Mouse (Mus musculus) liver, postnatal 0 days (tissue): ENCODE measurements at regions not wholly inside any gene's neighbourhood (a gene's known extent, or its start where the extent isn't known, plus 50 kb on each side); places are given as distances from the start of the nearest gene placed in this dataset.
"Not testable (repeated sequence)": the region's sequence is repeated elsewhere in the genome, so short reads cannot be mapped to it uniquely, and the experiment has no call there.

Experiments used
- ATAC-seq: fragments of 200-750 bp; cut with Nextera tagmentation; 2 replicates; pipeline ENCODE4 v1.8.0; 2017; ENCODE audit warnings: mild to moderate bottlenecking, moderate library complexity
- DNase-seq: peaks from one replicate; pipeline ENCODE4 v3.0.0-alpha.2; 2016
- H3K27ac ChIP-seq: fragments of 300-500 bp; sonication (generic); 2 replicates; pipeline ENCODE4 v1.5.1; 2014; ENCODE audit warnings: antibody characterized with exemption, moderate library complexity, mild to moderate bottlenecking, low read depth
- H3K27me3 ChIP-seq: fragments of 300-500 bp; sonication (generic); 2 replicates; pipeline ENCODE4 v1.6.1; 2014; ENCODE audit warnings: low read length, control low read depth, mixed read lengths; ENCODE audit not compliant: insufficient read depth
- H3K36me3 ChIP-seq: fragments of 300-500 bp; sonication (generic); replicated peaks from 2 replicates; pipeline ENCODE4 v1.6.1; 2014; ENCODE audit warnings: mild to moderate bottlenecking, control low read depth, low read length, moderate library complexity, mixed read lengths; ENCODE audit not compliant: insufficient read depth
- H3K4me1 ChIP-seq: fragments of 300-500 bp; sonication (generic); 2 replicates; pipeline ENCODE4 v1.6.1; 2014; ENCODE audit warnings: antibody characterized with exemption, mild to moderate bottlenecking, control low read depth; ENCODE audit not compliant: insufficient read depth
- H3K4me2 ChIP-seq: fragments of 300-500 bp; sonication (generic); 2 replicates; pipeline ENCODE4 v1.6.1; 2014; ENCODE audit warnings: low read depth, mild to moderate bottlenecking, low read length, moderate library complexity, mixed read lengths
- H3K4me3 ChIP-seq: fragments of 300-500 bp; sonication (generic); 2 replicates; pipeline ENCODE4 v1.5.1; 2014; ENCODE audit warnings: low read depth, low read length
- H3K9ac ChIP-seq: fragments of 300-500 bp; sonication (generic); replicated peaks from 2 replicates; pipeline ENCODE4 v1.6.1; 2014; ENCODE audit warnings: mild to moderate bottlenecking, moderate library complexity
- H3K9me3 ChIP-seq: fragments of 300-500 bp; sonication (generic); 2 replicates; pipeline ENCODE4 v1.6.1; 2016; ENCODE audit warnings: mild to moderate bottlenecking, control low read depth, low read length, mixed read lengths
- CTCF ChIP-seq: sonication (generic); IDR thresholded peaks from 2 replicates; pipeline ENCODE4 v1.5.1; 2016; ENCODE audit warnings: antibody characterized with exemption, low read depth
- EP300 ChIP-seq: IDR thresholded peaks from 2 replicates; pipeline ENCODE4 v1.6.1; 2016; ENCODE audit warnings: antibody characterized with exemption, low read depth, mild to moderate bottlenecking
- WGBS: fragments of 180-500 bp; shearing (Covaris S2); extraction: QIAGEN DNeasy Blood & Tissue Kit; methylation state at CpG from one replicate; pipeline ENCODE4 v1.1.7; 2014; ENCODE audit not compliant: insufficient replicate concordance; 5-methylcytosine and 5-hydroxymethylcytosine counted together

GRCm38 (mm10) chrX:76123355-76123754, 140.7 kb upstream of the Cldn34b3 start:
- 61% methylated on average over 2 of the region's 2 CpGs for WGBS
- no peak overlapping the region for H3K4me2 ChIP-seq
- no peaks in the 10 kb centered on the region for H3K36me3 ChIP-seq
- H3K9ac ChIP-seq, result no peak overlapping the region
- no peaks in the 10 kb centered on the region for H3K4me1 ChIP-seq
- H3K4me3 ChIP-seq, result no peak overlapping the region
- TF ChIP-seq EP300 (no peak), CTCF (no peak)
- H3K27ac ChIP-seq, result no peak overlapping the region
- no peak for DNase-seq
- no peaks in the 10 kb centered on the region for H3K9me3 ChIP-seq
- H3K27me3 ChIP-seq, result no peaks in the 10 kb centered on the region
- ATAC-seq, result no peak

GRCm38 (mm10) chrX:76137729-76138128, 126.4 kb upstream of the Cldn34b3 start:
- DNase-seq, result no peak
- no peaks in the 10 kb centered on the region for H3K9me3 ChIP-seq
- H3K27ac ChIP-seq, result no peak overlapping the region
- no peaks in the 10 kb centered on the region for H3K36me3 ChIP-seq
- H3K4me1 ChIP-seq, result no peaks in the 10 kb centered on the region
- H3K4me3 ChIP-seq, result no peak overlapping the region
- no peaks in the 10 kb centered on the region for H3K27me3 ChIP-seq
- TF ChIP-seq CTCF, result no peak
- TF ChIP-seq EP300, result no peak
- WGBS, result 48% methylated on average over 2 of the region's 2 CpGs
- H3K4me2 ChIP-seq, result no peak overlapping the region
- ATAC-seq, result no peak
- no peak overlapping the region for H3K9ac ChIP-seq

- Histone ChIP-seq H3K4me3 (no peak overlapping the region), H3K9me3 (no peaks in the 10 kb centered on the region), H3K27ac (no peak overlapping the region), H3K27me3 (no peaks in the 10 kb centered on the region), H3K4me1 (no peaks in the 10 kb centered on the region), H3K9ac (no peak overlapping the region), H3K4me2 (no peak overlapping the region), H3K36me3 (no peaks in the 10 kb centered on the region)
- no peak for ATAC-seq
- TF ChIP-seq EP300 (no peak), CTCF (no peak)
- 75% methylated on average over 2 of the region's 2 CpGs for WGBS
- DNase-seq, result no peak
Measured at GRCm38 (mm10) chrX:76141022-76141421, 123.1 kb upstream of the Cldn34b3 start.

- not testable (repeated sequence) for ATAC-seq, H3K27ac ChIP-seq, H3K9ac ChIP-seq, H3K4me2 ChIP-seq, DNase-seq, H3K36me3 ChIP-seq, H3K9me3 ChIP-seq, H3K4me3 ChIP-seq, H3K4me1 ChIP-seq, H3K27me3 ChIP-seq
- WGBS, result 71% methylated on average over 2 of the region's 2 CpGs
Measured at GRCm38 (mm10) chrX:76174806-76175205, 89.3 kb upstream of the Cldn34b3 start.

GRCm38 (mm10) chrX:76181446-76182148, 82.5 kb upstream of the Cldn34b3 start:
- H3K4me3 ChIP-seq, result no peak overlapping the region
- ATAC-seq (no peak), DNase-seq (no peak)
- no peaks in the 10 kb centered on the region for H3K36me3 ChIP-seq
- H3K4me2 ChIP-seq, result no peak overlapping the region
- H3K27me3 ChIP-seq, result no peaks in the 10 kb centered on the region
- H3K9me3 ChIP-seq, result no peaks in the 10 kb centered on the region
- no peak for TF ChIP-seq EP300
- no peak for TF ChIP-seq CTCF
- no peak overlapping the region for H3K27ac ChIP-seq
- H3K4me1 ChIP-seq, result no peaks in the 10 kb centered on the region
- H3K9ac ChIP-seq, result no peak overlapping the region
- 72% methylated on average over 4 of the region's 4 CpGs for WGBS

- ATAC-seq, result no peak
- no peak overlapping the region for H3K27ac ChIP-seq
Measured at GRCm38 (mm10) chrX:76200607-76201006, 63.5 kb upstream of the Cldn34b3 start.

GRCm38 (mm10) chrX:76201366-76201765, 62.7 kb upstream of the Cldn34b3 start:
- no peak overlapping the region for H3K4me2 ChIP-seq
- ATAC-seq (no peak), DNase-seq (peak; percentile 20)
- no peak overlapping the region for H3K9ac ChIP-seq
- 19% methylated on average over 4 of the region's 4 CpGs for WGBS
- H3K9me3 ChIP-seq, result no peaks in the 10 kb centered on the region
- no peaks in the 10 kb centered on the region for H3K36me3 ChIP-seq
- peak; percentile 56 for TF ChIP-seq CTCF
- TF ChIP-seq EP300, result no peak
- H3K4me3 ChIP-seq, result no peak overlapping the region
- H3K4me1 ChIP-seq, result no peaks in the 10 kb centered on the region
- H3K27ac ChIP-seq, result no peak overlapping the region
- H3K27me3 ChIP-seq, result no peaks in the 10 kb centered on the region

More at GRCm38 (mm10) chrX:76200607-76201006, 63.5 kb upstream of the Cldn34b3 start:
- TF ChIP-seq EP300, result no peak
- no peak for TF ChIP-seq CTCF
- no peak overlapping the region for H3K9ac ChIP-seq
- H3K27me3 ChIP-seq, result no peaks in the 10 kb centered on the region
- H3K36me3 ChIP-seq, result no peaks in the 10 kb centered on the region
- no peak overlapping the region for H3K4me3 ChIP-seq
- H3K4me1 ChIP-seq, result no peaks in the 10 kb centered on the region
- H3K9me3 ChIP-seq, result no peaks in the 10 kb centered on the region
- WGBS, result 9% methylated on average over 1 of the region's 1 CpGs
- no peak overlapping the region for H3K4me2 ChIP-seq
- no peak for DNase-seq
